Mouse (Mus musculus) thymus, postnatal 10 days (tissue): ENCODE data around the gene Shisal1.

Experiments used
- DNase-seq, 2 experiments: peaks; one replicate each; pipeline ENCODE4 v3.0.0; 2021; ENCODE audit warnings: low spot score in 2 of 2

Shisal1 gene

GRCm38 (mm10) chr15:84425733-84426132, 21.2 kb downstream of the Shisal1 start:
- DNase-seq, result no peak

GRCm38 (mm10) chr15:84423781-84424180, 23.1 kb downstream of the Shisal1 start:
- no peak for DNase-seq

- DNase-seq, result no peak
Measured at GRCm38 (mm10) chr15:84418266-84418610, 28.7 kb downstream of the Shisal1 start.

- no peak for DNase-seq
Measured at GRCm38 (mm10) chr15:84417592-84418265, 29.2 kb downstream of the Shisal1 start.

GRCm38 (mm10) chr15:84417017-84417416, 29.9 kb downstream of the Shisal1 start:
- DNase-seq, result no peak

GRCm38 (mm10) chr15:84414040-84414848, 32.7 kb downstream of the Shisal1 start:
- DNase-seq, result no peak

GRCm38 (mm10) chr15:84412409-84412808, 34.5 kb downstream of the Shisal1 start:
- DNase-seq, result no peak

- DNase-seq, result no peak
Measured at GRCm38 (mm10) chr15:84410052-84410451, 36.8 kb downstream of the Shisal1 start.

GRCm38 (mm10) chr15:84408576-84408975, 38.3 kb downstream of the Shisal1 start:
- DNase-seq, result no peak

- no peak for DNase-seq
Measured at GRCm38 (mm10) chr15:84405759-84406158, 41.1 kb downstream of the Shisal1 start.

GRCm38 (mm10) chr15:84403454-84404113, 43.3 kb downstream of the Shisal1 start:
- no peak for DNase-seq

- DNase-seq, result no peak
Measured at GRCm38 (mm10) chr15:84398617-84399016, 48.3 kb downstream of the Shisal1 start.

- no peak for DNase-seq
Measured at GRCm38 (mm10) chr15:84397663-84398169, 49.2 kb downstream of the Shisal1 start.

GRCm38 (mm10) chr15:84395341-84396067, 51.4 kb downstream of the Shisal1 start:
- DNase-seq, result no peak

- DNase-seq, result peak in 1 of 2 experiments; percentile 38
Measured at GRCm38 (mm10) chr15:84393341-84393740, 53.6 kb downstream of the Shisal1 start.

- DNase-seq, result no peak
Measured at GRCm38 (mm10) chr15:84392840-84393239, 54.1 kb downstream of the Shisal1 start.

GRCm38 (mm10) chr15:84392131-84392530, 54.8 kb downstream of the Shisal1 start:
- no peak for DNase-seq

GRCm38 (mm10) chr15:84388698-84389131, 58.2 kb downstream of the Shisal1 start:
- DNase-seq, result peak; percentile 62 to 69

- no peak for DNase-seq
Measured at GRCm38 (mm10) chr15:84385995-84386565, 60.8 kb downstream of the Shisal1 start.

- peak; percentile 72 to 78 for DNase-seq
Measured at GRCm38 (mm10) chr15:84384066-84384465, 62.8 kb downstream of the Shisal1 start.

GRCm38 (mm10) chr15:84380181-84380580, 66.7 kb downstream of the Shisal1 start:
- no peak for DNase-seq
